Mouse (Mus musculus): ENCODE results near the gene Prkcsh. TPM values are rescaled to one million over a fixed set of nuclear protein-coding genes. Genes with fewer than 3 reads are reported as not detected.

Prkcsh gene
- polyA plus RNA-seq, 1 experiment from 2014 or later, result 86.6 TPM

GRCm38 (mm10) chr9:22024592-22024991 lies 22.0 kb downstream of the Prkcsh start:
- Histone ChIP-seq H3K27me3 (replicated peaks; ENCODE audit: control insufficient read depth, insufficient read depth, low read length) (no peaks in the 10 kb centered on the region), H3K9ac (ENCODE audit: low read depth, low read length) (no peak overlapping the region), H3K4me2 (ENCODE audit: low read depth, low read length) (no peak overlapping the region), H3K36me3 (ENCODE audit: control insufficient read depth, insufficient read depth, low read length) (no peaks in the 10 kb centered on the region), H3K9me3 (ENCODE audit: control insufficient read depth, low read length) (no peaks in the 10 kb centered on the region), H3K4me1 (ENCODE audit: control insufficient read depth, insufficient read depth, low read length) (no peaks in the 10 kb centered on the region), H3K27ac (replicated peaks; ENCODE audit: low read depth, low read length) (no peak overlapping the region), H3K4me3 (ENCODE audit: low read depth, low read length) (no peak overlapping the region)
- DNase-seq (ENCODE audit: low spot score) (no peak), ATAC-seq (ENCODE audit: low read depth) (no peak)
- 30% methylated on average over 8 of the region's 8 CpGs for WGBS

GRCm38 (mm10) chr9:22028467-22028866 lies 25.9 kb downstream of the Prkcsh start:
- Histone ChIP-seq H3K36me3 (ENCODE audit: control insufficient read depth, insufficient read depth, low read length) (no peaks in the 10 kb centered on the region), H3K9me3 (ENCODE audit: control insufficient read depth, low read length) (no peaks in the 10 kb centered on the region), H3K4me3 (ENCODE audit: low read depth, low read length) (no peak overlapping the region), H3K27me3 (replicated peaks; ENCODE audit: control insufficient read depth, insufficient read depth, low read length) (no peaks in the 10 kb centered on the region), H3K9ac (ENCODE audit: low read depth, low read length) (no peak overlapping the region), H3K4me2 (ENCODE audit: low read depth, low read length) (no peak overlapping the region), H3K4me1 (ENCODE audit: control insufficient read depth, insufficient read depth, low read length) (no peaks in the 10 kb centered on the region), H3K27ac (replicated peaks; ENCODE audit: low read depth, low read length) (no peak overlapping the region)
- ATAC-seq (ENCODE audit: low read depth) (no peak), DNase-seq (ENCODE audit: low spot score) (no peak)
- 51% methylated on average over 7 of the region's 7 CpGs for WGBS

- no peak overlapping the region for H3K4me2 ChIP-seq (ENCODE audit: low read depth, low read length)
- H3K9ac ChIP-seq (ENCODE audit: low read depth, low read length), result no peak overlapping the region
- 89% methylated on average over 9 of the region's 9 CpGs for WGBS
- no peaks in the 10 kb centered on the region for H3K4me1 ChIP-seq (ENCODE audit: control insufficient read depth, insufficient read depth, low read length)
- H3K36me3 ChIP-seq (ENCODE audit: control insufficient read depth, insufficient read depth, low read length), result no peaks in the 10 kb centered on the region
- DNase-seq (ENCODE audit: low spot score), result no peak
- no peaks in the 10 kb centered on the region for H3K27me3 ChIP-seq (replicated peaks; ENCODE audit: control insufficient read depth, insufficient read depth, low read length)
- H3K4me3 ChIP-seq (ENCODE audit: low read depth, low read length), result no peak overlapping the region
- ATAC-seq (ENCODE audit: low read depth), result no peak
- no peaks in the 10 kb centered on the region for H3K9me3 ChIP-seq (ENCODE audit: control insufficient read depth, low read length)
- no peak overlapping the region for H3K27ac ChIP-seq (replicated peaks; ENCODE audit: low read depth, low read length)
Measured at GRCm38 (mm10) chr9:22030386-22030785, 27.8 kb downstream of the Prkcsh start.

DNA sequence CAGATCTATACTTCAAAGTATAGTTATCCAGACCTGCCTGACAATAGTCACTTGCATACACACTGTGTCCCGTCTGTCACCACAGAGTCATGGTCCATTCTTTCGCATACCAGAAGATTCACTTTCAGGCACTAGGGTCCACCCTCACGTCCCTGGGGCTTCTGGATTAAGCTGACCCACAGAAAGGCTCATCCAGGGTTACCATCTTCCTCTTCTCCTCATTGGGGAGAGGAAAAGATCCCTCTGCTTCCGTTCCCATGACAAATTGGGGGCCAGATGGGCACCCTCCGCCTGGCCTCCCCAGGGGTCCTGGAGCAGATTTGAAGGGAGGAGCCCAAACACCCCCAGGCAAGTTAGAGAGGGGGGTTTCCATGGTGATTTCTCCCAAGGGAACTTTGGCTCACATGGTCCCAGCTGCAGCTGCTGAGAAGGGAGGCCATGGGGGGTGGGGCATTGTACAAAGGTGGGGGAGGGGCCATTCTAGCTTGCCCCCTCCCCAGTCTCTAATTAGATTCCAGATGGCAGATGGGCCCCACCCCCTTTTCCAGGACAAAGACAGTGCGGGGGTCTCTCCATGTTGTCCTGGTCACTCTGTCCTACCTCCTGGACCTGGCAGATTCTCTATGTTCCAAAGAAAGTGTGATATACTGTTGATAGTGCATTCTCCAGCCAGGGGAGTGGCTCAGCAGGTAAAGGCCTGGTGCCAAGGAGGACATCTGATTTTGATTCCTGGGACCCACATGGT lies 32.9 kb downstream of the Prkcsh start:
- H3K4me2 ChIP-seq (ENCODE audit: low read depth, low read length), result no peak overlapping the region
- no peak overlapping the region for H3K4me3 ChIP-seq (ENCODE audit: low read depth, low read length)
- peak; percentile 29 for DNase-seq (ENCODE audit: low spot score)
- peak; percentile 50; the same call in 1 of the 2 replicates for ATAC-seq (ENCODE audit: low read depth)
- no peak overlapping the region for H3K27ac ChIP-seq (replicated peaks; ENCODE audit: low read depth, low read length)
- H3K4me1 ChIP-seq (ENCODE audit: control insufficient read depth, insufficient read depth, low read length), result no peaks in the 10 kb centered on the region
- WGBS, result 60% methylated on average over 6 of the region's 6 CpGs
- no peaks in the 10 kb centered on the region for H3K36me3 ChIP-seq (ENCODE audit: control insufficient read depth, insufficient read depth, low read length)
- H3K27me3 ChIP-seq (replicated peaks; ENCODE audit: control insufficient read depth, insufficient read depth, low read length), result no peaks in the 10 kb centered on the region
- H3K9ac ChIP-seq (ENCODE audit: low read depth, low read length), result no peak overlapping the region
- no peaks in the 10 kb centered on the region for H3K9me3 ChIP-seq (ENCODE audit: control insufficient read depth, low read length)

GRCm38 (mm10) chr9:22037826-22038225 lies 35.2 kb downstream of the Prkcsh start:
- DNase-seq (ENCODE audit: low spot score) (no peak), ATAC-seq (ENCODE audit: low read depth) (no peak)
- H3K36me3 ChIP-seq (ENCODE audit: control insufficient read depth, insufficient read depth, low read length), result no peaks in the 10 kb centered on the region
- no peak overlapping the region for H3K9ac ChIP-seq (ENCODE audit: low read depth, low read length)
- H3K4me1 ChIP-seq (ENCODE audit: control insufficient read depth, insufficient read depth, low read length), result no peaks in the 10 kb centered on the region
- no peak overlapping the region for H3K4me2 ChIP-seq (ENCODE audit: low read depth, low read length)
- H3K27me3 ChIP-seq (replicated peaks; ENCODE audit: control insufficient read depth, insufficient read depth, low read length), result no peaks in the 10 kb centered on the region
- no peak overlapping the region for H3K27ac ChIP-seq (replicated peaks; ENCODE audit: low read depth, low read length)
- WGBS, result 79% methylated on average over 10 of the region's 10 CpGs
- no peak overlapping the region for H3K4me3 ChIP-seq (ENCODE audit: low read depth, low read length)
- H3K9me3 ChIP-seq (ENCODE audit: control insufficient read depth, low read length), result no peaks in the 10 kb centered on the region

GRCm38 (mm10) chr9:22041832-22042231 lies 39.2 kb downstream of the Prkcsh start:
- Histone ChIP-seq H3K27ac (replicated peaks; ENCODE audit: low read depth, low read length) (no peak overlapping the region), H3K36me3 (ENCODE audit: control insufficient read depth, insufficient read depth, low read length) (no peaks in the 10 kb centered on the region), H3K9ac (ENCODE audit: low read depth, low read length) (no peak overlapping the region), H3K4me2 (ENCODE audit: low read depth, low read length) (no peak overlapping the region), H3K9me3 (ENCODE audit: control insufficient read depth, low read length) (no peaks in the 10 kb centered on the region), H3K27me3 (replicated peaks; ENCODE audit: control insufficient read depth, insufficient read depth, low read length) (no peaks in the 10 kb centered on the region), H3K4me3 (ENCODE audit: low read depth, low read length) (no peak overlapping the region), H3K4me1 (ENCODE audit: control insufficient read depth, insufficient read depth, low read length) (no peaks in the 10 kb centered on the region)
- DNase-seq (ENCODE audit: low spot score) (no peak), ATAC-seq (ENCODE audit: low read depth) (no peak)
- 49% methylated on average over 2 of the region's 2 CpGs for WGBS

DNA sequence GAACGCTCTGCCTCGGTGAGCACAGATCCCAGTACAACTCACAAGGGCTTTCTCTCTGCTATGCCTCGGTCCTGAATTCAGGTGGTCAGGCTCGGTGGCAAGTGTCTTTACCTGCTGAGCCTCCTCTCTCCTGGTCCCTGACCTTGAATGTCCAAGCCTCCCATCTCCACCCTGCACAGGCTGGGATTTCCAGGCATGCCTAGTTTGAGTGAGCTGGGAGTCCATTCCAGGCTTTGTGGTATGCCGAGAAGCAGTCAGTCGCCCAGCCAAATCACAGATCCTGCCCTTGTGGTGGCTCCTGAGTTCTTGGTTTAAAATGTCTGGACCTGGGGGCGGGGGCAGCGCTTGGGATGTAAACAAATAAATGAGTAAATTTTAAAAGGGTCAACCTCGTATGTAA lies 44.7 kb downstream of the Prkcsh start:
- no peak overlapping the region for H3K9ac ChIP-seq (ENCODE audit: low read depth, low read length)
- no peaks in the 10 kb centered on the region for H3K9me3 ChIP-seq (ENCODE audit: control insufficient read depth, low read length)
- DNase-seq (ENCODE audit: low spot score) (no peak), ATAC-seq (ENCODE audit: low read depth) (no peak)
- peaks cover 33% of the 10 kb centered on the region for H3K27me3 ChIP-seq (replicated peaks; ENCODE audit: control insufficient read depth, insufficient read depth, low read length)
- H3K27ac ChIP-seq (replicated peaks; ENCODE audit: low read depth, low read length), result no peak overlapping the region
- H3K4me3 ChIP-seq (ENCODE audit: low read depth, low read length), result no peak overlapping the region
- no peaks in the 10 kb centered on the region for H3K36me3 ChIP-seq (ENCODE audit: control insufficient read depth, insufficient read depth, low read length)
- H3K4me1 ChIP-seq (ENCODE audit: control insufficient read depth, insufficient read depth, low read length), result peaks cover 10% of the 10 kb centered on the region
- no peak overlapping the region for H3K4me2 ChIP-seq (ENCODE audit: low read depth, low read length)
- WGBS, result 54% methylated on average over 9 of the region's 9 CpGs

DNA sequence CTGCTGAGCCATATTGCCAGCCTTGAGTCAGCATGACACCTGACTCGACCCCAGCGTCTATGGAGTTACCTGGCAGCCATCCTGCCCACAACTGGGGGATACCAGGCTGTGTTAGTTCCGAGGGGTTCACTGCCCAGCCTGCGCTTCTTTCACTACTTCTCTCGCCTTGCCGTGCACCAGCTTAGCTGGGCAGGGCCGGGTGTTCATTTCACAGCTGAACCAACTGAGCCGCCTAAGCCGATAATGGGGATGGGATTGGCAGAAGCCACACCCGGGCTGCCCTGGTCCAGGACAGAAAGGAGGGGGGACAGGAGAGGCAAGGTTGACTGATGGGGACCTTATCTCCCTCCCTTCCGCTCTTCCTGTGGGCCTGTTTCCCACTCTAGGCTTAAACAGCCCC lies 46.7 kb downstream of the Prkcsh start:
- Histone ChIP-seq H3K27ac (replicated peaks; ENCODE audit: low read depth, low read length) (no peak overlapping the region), H3K9ac (ENCODE audit: low read depth, low read length) (no peak overlapping the region), H3K36me3 (ENCODE audit: control insufficient read depth, insufficient read depth, low read length) (no peaks in the 10 kb centered on the region), H3K4me1 (ENCODE audit: control insufficient read depth, insufficient read depth, low read length) (peaks cover 10% of the 10 kb centered on the region), H3K27me3 (replicated peaks; ENCODE audit: control insufficient read depth, insufficient read depth, low read length) (peaks cover 47% of the 10 kb centered on the region), H3K9me3 (ENCODE audit: control insufficient read depth, low read length) (no peaks in the 10 kb centered on the region), H3K4me2 (ENCODE audit: low read depth, low read length) (peak overlapping the region; percentile 59; the same call in 1 of the 2 replicates), H3K4me3 (ENCODE audit: low read depth, low read length) (no peak overlapping the region)
- 64% methylated on average over 11 of the region's 11 CpGs for WGBS
- ATAC-seq (ENCODE audit: low read depth) (no peak), DNase-seq (ENCODE audit: low spot score) (no peak)

GRCm38 (mm10) chr9:22049721-22050270 lies 47.2 kb downstream of the Prkcsh start:
- DNase-seq (ENCODE audit: low spot score) (no peak), ATAC-seq (ENCODE audit: low read depth) (no peak)
- Histone ChIP-seq H3K4me3 (ENCODE audit: low read depth, low read length) (peak overlapping the region; percentile 37), H3K4me2 (ENCODE audit: low read depth, low read length) (peak overlapping the region; percentile 59; the same call in 1 of the 2 replicates), H3K9ac (ENCODE audit: low read depth, low read length) (no peak overlapping the region; the same call in 1 of the 2 replicates), H3K9me3 (ENCODE audit: control insufficient read depth, low read length) (no peaks in the 10 kb centered on the region), H3K27ac (replicated peaks; ENCODE audit: low read depth, low read length) (no peak overlapping the region), H3K36me3 (ENCODE audit: control insufficient read depth, insufficient read depth, low read length) (no peaks in the 10 kb centered on the region), H3K4me1 (ENCODE audit: control insufficient read depth, insufficient read depth, low read length) (peaks cover 14% of the 10 kb centered on the region), H3K27me3 (replicated peaks; ENCODE audit: control insufficient read depth, insufficient read depth, low read length) (peaks cover 52% of the 10 kb centered on the region)
- 56% methylated on average over 4 of the region's 4 CpGs for WGBS

Measured in embryonic facial prominence, embryonic 14.5 days (tissue).